Mouse (Mus musculus) left cerebral cortex, adult 18-20 months (tissue): ENCODE data around the gene Syce1. TPM values are rescaled to one million over a fixed set of nuclear protein-coding genes. Genes with fewer than 3 reads are reported as not detected.

ENCODE experiments used
- DNase-seq, 2 experiments: peaks; one replicate each; pipeline ENCODE4 v3.0.0; 2021 to 2022; ENCODE audit warnings: low spot score in 2 of 2, mixed read lengths in 1 of 2
- long read RNA-seq, 2 experiments: library from polyadenylated mRNA; stranded (forward); transcript quantifications; one replicate each; pipeline ENCODE4 v2.0.0; 2021
- total RNA-seq, 2 experiments: library from RNA; stranded (reverse); gene quantifications; 2 replicates each; pipeline ENCODE4 v1.2.3; 2021

Gene Syce1
- under 1 TPM in 1 of 2 experiments, not detected in 1; 0.77 TPM for total RNA-seq
- long read RNA-seq, experiment 1, partial matches to known transcripts, result 0 of 1 reads
- long read RNA-seq, experiment 1, other reads (novel, unspliced or antisense), result 1 of 1 reads
- long read RNA-seq, experiment 2, result 0 reads

GRCm38 (mm10) chr7:140787406-140788052 lies at the start of gene Syce1:
Gene Syce1, minus strand, starts transcription at chr7:140787852.
- no peak for DNase-seq

- peak; percentile 28 to 49 for DNase-seq
These were observed 48.8 kb upstream of the Syce1 start for GRCm38 (mm10) chr7:140836243-140837115.

GRCm38 (mm10) chr7:140835758-140836087 lies 48.1 kb upstream of the Syce1 start:
- DNase-seq, result no peak

GRCm38 (mm10) chr7:140834968-140835757 lies 47.5 kb upstream of the Syce1 start, which contains the start of gene Urah:
Gene Urah, plus strand, starts transcription at chr7:140835018.
- DNase-seq, result no peak

GRCm38 (mm10) chr7:140833341-140833740 lies 45.7 kb upstream of the Syce1 start:
- DNase-seq, result no peak

DNA sequence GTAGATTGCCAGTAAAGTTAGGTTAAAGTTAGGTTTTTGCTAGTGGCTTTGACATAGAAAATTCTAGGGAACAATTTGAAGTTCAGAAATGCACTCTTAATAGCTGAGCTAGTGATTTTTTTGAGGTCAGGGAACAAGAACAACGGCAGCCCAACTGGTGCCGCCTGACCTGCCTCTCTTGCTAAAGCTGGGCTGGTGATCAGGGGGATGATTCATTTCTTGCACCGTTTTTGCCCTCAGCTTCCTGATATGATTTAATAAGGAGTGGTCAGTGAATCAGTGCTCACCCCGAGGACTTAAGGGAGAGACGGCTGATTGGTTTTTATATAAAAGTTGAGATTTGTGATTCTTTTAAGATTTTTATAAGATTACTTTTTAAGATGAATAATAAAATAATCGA lies 43.8 kb upstream of the Syce1 start:
- DNase-seq, result no peak

DNA sequence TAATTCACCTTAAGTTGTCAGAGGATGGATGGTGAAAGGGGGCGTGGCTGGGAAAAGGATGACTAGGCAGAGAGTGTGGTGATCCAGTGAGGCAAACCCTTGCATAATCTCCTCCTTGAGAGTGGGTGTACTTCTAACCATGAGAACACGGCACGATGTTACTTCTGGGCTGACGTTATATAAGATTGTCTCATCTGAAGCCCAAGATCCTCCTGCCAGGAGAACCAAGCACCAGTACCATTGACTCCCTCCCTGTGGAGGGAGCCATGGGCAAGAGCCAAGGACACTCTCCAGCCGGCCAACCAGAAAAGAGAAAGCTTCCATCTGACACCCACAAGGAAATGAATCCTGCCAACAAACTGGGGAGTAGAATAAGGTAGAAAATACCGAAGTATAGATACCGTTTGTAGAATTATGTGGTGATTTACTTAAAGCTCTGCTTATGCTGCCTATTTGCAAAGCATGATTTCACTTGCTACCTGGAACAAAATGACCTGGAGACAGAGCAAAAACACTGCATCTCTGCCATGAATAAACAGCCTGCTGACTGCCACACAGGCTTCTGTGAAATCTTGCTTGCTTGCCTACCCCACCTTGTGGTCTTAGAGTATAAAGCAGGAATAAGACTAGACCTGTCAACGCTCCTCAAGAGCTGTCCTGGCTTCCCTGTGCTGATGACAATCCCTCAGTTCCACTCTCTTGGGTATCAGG lies 40.7 kb upstream of the Syce1 start:
- DNase-seq, result peak; percentile 62 to 82

DNA sequence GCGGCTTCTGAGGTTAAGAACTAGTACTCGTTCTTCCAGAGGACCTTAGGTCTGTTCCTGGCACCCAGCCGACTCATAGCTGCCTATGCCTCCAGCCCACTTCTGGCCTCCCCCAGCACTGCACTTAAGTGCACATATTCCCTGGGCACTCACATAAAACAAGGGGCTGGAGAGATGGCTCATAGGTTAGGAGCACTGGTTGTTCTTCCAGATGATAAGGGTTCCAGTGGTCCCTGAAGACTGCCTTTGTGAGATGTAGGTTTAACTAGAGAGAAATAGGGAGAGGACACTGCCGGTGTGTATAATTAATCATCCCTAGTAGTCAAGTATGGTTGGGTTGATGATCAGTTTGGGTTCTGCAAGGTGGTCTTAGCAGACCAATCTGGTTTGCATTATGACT lies 35.1 kb upstream of the Syce1 start:
- DNase-seq, result no peak

DNA sequence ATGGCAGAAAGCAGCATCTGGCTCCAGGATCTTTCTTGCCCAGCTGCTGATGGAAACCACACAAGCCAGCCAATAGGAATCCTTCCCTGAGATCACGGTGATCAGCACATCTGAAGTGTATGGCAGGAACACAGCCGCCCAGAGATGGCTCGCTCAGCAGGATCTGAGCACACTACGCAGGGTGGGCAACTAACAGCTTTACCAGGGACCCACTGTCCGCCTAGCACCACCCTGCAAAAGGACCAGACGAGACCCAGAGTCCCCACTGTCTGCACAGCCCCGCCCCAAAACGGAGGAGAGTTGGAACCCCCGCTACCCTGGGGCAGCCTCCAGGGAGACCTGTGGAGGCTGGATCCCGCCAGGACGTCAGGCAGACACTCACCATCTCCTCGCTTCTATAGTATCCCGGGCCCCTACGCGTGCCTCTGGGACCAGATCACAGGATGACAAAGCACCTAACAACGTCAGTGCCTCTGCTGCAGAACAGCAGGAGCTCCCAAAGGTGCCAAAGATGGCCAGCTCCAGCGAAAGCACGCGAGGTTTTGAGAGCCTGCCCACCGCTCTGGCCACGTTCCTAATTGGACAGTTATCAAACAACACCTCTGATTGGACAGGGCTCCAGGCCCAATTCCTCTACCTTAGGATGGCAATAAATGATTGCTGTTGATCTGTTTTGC lies 34.1 kb upstream of the Syce1 start, which contains the start of gene Zfp941:
Zfp941 (minus strand) TSS at position 526 of the 677 bp plus-strand sequence.
- peak; percentile 65 to 67 for DNase-seq

DNA sequence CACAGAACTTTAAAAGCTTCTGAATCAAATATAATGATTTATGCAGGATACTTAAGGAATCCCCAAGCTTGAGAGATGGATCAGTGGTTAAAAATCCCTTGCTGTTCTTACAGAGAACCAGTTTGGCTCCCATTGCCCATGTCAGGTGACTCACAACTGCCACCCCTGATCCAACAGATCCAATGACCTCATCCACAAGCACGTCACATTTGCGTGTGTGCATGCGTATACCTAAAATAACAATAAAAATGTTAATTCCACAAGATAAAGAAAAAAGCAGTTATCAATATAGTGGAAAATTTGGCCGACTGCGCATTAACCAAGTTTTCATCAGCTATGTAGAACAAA lies 33.6 kb upstream of the Syce1 start:
- DNase-seq, result peak in 1 of 2 experiments; percentile 38

DNA sequence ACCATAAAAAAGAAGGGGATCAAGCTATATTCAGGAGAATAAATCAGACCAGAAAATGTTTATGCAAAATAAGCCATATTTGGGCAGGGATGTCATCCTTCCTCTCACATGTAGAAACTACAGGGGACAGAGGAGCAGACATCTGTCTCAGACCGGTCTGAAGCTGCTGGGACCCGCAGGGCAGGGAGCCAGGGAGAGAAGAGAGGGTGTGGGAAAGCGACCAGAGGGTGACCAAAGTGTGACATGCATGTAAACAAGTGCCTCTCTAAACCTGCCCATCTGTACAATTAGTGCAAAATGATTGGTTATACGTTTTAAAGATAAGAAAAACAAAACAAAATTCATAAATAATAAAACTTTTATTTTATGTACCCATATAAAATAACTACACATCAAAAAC lies 32.5 kb upstream of the Syce1 start:
- DNase-seq, result no peak

DNA sequence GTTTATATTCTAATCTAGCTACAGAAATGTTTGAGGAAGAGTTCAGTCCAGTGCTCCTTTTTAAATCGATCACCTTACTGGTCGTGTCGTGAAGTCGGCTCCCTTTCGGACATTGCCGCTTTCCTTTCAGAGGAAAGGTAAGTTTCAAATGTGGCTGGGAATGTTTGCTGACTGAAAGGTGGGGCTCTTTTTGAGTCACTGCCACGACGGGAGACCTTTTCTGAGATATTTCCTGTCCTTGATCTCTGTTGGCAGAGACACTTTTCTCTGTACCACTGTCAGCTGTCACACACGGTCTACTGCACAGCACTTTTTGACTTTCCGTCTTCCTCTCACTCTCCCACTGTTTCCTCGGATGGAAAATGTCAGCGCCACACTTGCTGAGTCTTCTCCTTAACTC lies 25.2 kb upstream of the Syce1 start:
- DNase-seq, result no peak

DNA sequence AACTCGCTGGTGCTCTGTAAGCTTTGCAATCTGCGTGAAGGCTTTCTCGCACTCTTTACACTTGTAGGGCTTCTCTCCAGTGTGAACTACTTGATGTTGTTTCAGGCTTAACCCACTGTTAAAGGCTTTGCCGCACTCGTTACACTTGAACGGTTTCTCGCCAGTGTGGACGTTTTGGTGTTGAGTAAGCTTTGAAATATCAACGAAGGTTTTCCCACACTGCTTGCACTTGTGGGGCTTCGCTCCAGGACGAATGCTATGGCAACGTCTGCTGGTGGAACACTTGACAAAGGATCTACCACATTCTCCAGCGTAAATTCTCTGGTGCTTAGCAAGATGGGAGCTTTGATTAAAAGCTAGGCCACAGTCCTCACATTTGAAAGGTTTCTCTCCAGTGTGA lies 24.1 kb upstream of the Syce1 start:
- DNase-seq, result no peak

- DNase-seq, result no peak
These were observed 22.8 kb upstream of the Syce1 start for GRCm38 (mm10) chr7:140810496-140810895.

- DNase-seq, result peak; percentile 64 to 68
These were observed 18.1 kb upstream of the Syce1 start for GRCm38 (mm10) chr7:140805704-140806103.

DNA sequence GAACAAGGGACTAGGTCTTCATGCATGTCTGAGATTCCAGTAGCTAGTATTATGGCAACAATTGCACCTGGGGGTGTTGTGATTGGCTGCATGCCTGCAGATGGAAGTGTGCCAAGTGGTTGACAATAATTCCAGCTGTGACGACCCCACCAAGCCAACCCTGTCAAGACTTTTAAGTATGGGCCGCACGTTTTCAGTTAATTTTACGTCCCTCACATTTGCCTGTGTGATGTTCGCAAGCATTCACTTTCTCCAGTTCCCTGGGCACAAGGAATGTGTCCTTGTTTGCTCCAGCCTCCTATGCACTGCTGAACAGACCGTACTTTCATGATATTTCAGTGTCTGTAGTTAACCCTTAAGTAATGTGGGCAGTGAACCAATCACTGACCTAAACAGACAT lies 15.0 kb upstream of the Syce1 start:
- no peak for DNase-seq

GRCm38 (mm10) chr7:140798212-140798611 lies 10.6 kb upstream of the Syce1 start:
- no peak for DNase-seq

GRCm38 (mm10) chr7:140797619-140798018 lies 10.0 kb upstream of the Syce1 start:
- DNase-seq, result no peak

- DNase-seq, result no peak
These were observed 5.9 kb upstream of the Syce1 start for GRCm38 (mm10) chr7:140793541-140793940.

DNA sequence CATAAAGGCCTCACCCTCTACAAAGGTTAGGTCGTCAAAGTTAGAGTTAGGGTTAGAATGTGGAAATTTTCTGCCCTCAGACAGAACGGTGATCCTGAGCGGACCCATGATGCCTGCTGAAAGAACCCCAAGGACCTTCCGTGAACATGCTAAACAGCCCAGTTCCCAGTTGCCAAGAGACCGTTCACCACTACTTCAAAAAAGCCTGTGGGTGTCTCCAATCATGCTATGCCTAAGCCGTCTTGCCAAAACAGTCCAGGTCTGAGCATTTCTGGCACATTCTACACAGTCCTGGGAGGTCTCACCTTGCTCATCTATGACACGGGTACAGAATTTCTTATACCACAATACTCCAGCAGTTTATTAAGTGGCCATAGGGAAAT lies 392 bp upstream of the Syce1 start:
- no peak for DNase-seq
